Mouse (Mus musculus): ENCODE data around the gene Mpl.
A peak's percentile ranks its signal among the peaks of the same experiment; 100 is the strongest.

DNA sequence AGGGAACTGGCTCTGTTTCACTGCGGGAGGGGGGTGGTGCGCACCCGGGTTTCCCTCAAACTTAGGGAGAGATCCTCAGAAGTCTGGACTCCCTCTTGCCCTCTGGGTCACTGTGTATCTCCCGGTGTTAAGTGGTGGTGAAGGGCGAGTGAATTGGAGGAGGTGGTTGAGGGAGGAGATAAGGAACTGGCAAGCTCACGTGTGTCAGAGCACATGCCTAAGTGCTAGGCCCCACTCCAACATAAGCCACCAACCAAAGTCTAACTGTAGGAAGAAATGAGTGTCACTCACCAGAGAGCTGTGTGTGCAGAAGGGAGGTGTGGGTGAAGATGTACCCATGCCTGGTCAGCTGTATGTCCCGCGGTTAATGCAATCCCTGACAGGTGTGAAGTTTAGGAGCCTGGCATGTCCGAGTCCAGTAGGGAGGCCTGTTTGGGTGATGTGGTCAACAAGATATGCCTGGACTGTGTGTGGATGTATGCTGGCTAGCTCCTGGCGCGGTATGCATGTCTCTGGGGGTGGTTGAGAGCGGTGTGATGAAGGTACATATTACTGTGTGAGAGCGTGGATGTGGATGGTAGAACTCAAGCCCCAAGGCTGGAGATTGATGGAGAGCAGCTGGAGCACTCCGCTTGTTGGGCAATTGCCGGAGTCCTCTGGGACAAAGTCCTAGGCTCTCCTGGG, 28.6 kb downstream of the Mpl start:
- TF ChIP-seq CTCF (IDR thresholded peaks at IDR 0.05; ENCODE audit: control insufficient read depth, insufficient read depth, insufficient read length) (no peak), MYOG (IDR thresholded peaks at IDR 0.05; ENCODE audit: control insufficient read depth, extremely low read depth, insufficient read length) (no peak), CEBPB (IDR thresholded peaks at IDR 0.05; ENCODE audit: low read depth) (peak; percentile 61), MYOD1 (IDR thresholded peaks at IDR 0.05; ENCODE audit: control insufficient read depth, insufficient read length, low read depth) (no peak), USF1 (IDR thresholded peaks at IDR 0.05; ENCODE audit: low read depth) (peak; percentile 20), MAX (IDR thresholded peaks at IDR 0.05) (peak; percentile 35)
